Mouse (Mus musculus): ENCODE data around the gene Fbxo7.

The Fbxo7 gene

DNA sequence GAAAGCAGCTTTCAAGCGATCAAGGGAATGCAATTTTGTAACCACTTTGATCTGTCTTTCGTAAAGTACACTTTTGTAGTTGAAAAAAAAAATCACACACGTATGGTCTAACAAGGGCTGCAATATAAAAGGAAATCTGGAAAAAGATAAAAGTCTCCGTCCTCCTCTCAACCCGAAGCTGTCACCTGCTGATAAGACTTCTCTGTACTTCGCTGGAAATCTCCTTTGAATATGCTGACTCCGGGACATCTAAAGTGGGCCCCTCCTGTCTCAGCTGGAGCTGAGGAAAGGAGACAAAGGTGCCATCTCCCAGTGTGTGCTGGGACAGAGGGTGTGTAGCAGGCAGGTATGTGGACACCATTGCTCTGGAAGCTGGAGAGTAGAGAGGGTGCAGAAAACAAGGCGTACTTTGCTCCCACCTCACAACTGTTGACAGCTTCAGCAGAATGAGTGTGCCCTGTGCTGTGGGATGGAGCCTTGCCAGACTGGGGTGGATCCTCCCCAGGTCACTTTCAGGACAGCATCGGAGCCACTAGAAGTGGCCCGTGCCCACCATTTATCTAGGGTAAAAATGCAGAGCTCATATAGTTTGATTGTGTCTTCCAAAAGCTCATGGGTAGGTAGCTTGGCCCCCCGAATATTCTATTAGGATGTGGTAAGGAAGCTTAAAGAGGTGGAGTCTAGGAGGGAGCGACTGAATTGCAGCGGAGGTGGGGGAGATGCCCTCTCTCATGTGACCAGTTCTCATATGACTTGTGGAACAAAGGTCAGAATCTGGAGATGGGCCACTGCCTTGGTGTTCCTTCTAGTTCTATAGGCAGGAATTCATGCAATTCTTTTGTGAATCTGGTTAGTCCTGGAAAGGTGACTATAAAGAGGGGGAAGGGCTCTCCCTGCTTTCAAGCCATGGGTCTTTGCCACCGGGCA is 71.6 kb downstream of the Fbxo7 start:
- no peak for DNase-seq

GRCm38 (mm10) chr10:86098363-86098762 is 76.6 kb downstream of the Fbxo7 start:
- peak; percentile 32 for DNase-seq

GRCm38 (mm10) chr10:86100281-86100851 is 78.6 kb downstream of the Fbxo7 start:
- peak; percentile 20 for DNase-seq
